Mouse (Mus musculus) c-Kit-positive CD71-negative TER-119-negative erythroid progenitor cells, embryonic 14.5 days (primary cell): ENCODE measurements around the gene Rabgef1.
"Not testable (repeated sequence)": the region's sequence is repeated elsewhere in the genome, so short reads cannot be mapped to it uniquely, and the experiment has no call there.

Experiments
- DNase-seq: peaks from one replicate; pipeline ENCODE4 v3.0.0-alpha.2; 2013; ENCODE audit warnings: low read depth

Gene Rabgef1

DNA sequence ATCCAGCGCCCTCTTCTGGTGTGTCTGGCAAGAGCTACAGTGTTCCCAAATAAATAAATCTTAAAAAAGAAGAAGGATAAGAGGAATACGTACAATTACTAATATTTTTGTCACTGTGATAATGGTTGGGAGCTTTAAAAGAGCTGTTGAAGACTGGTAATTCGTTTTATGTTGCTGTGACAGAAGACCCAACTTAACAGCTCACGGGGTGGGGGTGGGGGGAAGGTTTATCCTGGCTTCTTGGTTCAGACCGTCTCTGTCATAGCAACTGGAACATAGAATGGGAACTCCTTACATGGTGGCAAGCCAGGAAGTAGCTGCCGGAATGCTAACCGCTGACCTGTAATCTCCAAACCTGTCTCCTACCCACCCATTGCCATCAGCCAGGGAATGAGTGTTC lies 45.2 kb downstream of the Rabgef1 start, which contains the start of gene Tmem248:
TSS of gene Tmem248 (plus strand) at position 301 of the 400 bp plus-strand sequence.
- no peak for DNase-seq

DNA sequence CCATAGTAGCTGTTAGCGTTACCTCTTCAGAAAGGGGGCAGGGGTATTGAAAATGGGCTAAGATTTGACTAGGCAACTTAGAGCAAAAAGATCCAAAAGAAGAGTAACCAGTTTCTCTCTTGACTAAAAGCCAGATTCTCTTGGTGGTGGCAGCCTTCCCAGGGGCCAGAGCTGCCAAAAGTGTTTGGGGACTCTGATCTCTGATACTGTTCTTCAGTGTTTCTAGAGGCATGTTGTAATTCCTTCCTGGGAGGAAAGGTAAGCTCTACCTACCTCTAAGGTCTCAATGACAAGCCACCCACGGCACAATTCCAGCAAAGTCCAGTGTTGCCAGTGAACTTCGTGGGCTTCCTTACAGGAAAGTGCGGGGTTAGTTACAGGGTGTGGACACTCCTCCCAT lies 45.8 kb downstream of the Rabgef1 start:
- no peak for DNase-seq

DNA sequence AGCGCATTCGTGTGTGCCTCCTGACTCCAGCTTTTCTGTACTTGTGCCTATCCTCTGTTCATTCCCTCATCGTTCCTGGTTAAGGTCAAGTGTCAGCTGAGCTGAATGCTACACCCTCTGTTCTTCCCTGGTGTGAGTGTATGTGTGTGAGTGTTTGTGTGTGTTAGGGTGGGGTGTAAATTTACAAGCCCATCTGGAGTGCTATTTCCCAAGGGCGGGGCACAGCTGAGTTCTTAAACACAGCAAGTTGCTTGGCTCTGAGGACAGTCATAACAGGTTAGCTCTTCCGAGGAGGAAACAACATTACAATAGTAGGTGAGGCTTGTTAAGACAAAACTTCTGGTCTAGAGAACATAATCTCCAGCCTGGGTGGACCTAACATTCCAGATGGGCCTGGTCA lies 46.7 kb downstream of the Rabgef1 start:
- no peak for DNase-seq

DNA sequence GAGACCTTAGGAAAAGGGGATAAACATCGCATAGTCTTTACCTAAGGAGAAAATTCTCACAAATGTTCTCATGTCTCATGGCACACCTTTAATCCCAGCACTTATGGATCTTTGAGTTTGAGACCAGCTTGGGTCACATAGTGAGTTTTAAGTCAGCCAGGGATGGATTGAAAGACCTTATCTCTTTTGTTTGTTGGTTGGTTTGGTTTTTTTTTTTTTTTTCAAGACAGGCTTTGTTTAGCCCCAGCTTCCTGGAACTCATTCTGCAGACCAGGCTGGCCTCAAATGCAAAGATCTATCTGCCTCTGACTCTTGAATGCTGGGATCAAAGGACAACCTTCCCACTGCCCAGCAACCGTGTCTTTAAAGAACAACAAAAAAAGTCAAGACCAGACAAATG lies 49.7 kb downstream of the Rabgef1 start:
- no peak for DNase-seq

DNA sequence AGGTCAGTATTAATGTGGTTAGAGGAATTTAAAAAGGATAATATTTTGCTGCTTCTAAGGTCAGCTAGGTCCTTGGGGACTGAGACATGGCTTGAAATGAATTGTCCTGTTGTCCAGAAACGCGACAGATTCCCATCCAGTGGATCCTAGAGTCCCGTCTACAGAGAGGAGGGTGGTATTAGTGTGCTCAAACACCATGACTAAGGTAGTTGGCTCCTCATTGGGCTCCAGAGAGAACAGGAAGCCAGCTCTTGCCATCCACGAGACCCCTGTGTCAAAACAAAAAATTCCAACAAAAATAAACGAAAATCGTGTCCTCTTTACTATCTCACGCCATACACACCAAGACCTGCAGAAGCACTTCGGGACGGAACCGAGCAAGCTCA lies 50.2 kb downstream of the Rabgef1 start:
- no peak for DNase-seq

DNA sequence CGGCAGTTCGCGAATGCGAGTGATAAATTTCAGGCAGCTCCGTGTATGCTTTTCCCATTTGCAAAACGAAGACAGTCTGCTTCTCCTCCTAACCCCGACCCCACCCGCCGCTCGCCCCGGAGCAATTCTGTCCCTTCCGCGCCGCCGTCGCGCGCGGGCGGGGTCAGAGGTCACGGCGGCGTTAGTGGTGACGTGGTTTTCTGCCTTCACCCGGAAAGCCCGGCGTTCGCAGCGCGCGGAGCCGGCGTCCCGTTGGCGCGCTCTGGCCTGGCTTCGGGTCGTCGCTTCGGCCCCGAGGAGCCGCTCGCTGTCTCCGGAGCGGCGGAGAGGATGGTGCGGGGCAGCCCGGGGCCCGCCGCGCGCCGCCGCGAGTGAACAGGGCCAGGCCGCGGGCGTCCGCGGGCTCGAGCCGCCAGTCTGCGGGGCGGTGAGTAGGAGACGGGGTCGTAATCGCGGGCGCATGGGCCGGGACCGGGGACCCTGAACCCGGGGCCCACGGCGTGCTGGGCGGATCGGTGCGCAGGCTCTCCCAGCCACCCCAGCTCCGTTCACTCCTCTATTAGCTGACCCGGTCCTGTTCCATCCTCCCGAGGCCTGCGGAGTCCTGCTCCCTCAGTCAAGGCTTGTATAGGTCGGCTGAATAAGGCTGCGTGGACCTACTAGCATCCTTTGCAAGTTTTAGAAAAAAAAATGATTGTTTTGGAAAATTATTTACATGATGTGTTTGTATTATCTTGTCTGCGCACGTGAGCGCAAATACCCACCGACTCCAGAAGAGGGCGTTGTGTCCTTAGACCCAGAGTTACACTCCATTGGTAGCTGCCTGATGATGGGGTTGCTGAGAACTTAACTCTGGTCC lies 50.8 kb downstream of the Rabgef1 start:
- DNase-seq, result peak; percentile 84

DNA sequence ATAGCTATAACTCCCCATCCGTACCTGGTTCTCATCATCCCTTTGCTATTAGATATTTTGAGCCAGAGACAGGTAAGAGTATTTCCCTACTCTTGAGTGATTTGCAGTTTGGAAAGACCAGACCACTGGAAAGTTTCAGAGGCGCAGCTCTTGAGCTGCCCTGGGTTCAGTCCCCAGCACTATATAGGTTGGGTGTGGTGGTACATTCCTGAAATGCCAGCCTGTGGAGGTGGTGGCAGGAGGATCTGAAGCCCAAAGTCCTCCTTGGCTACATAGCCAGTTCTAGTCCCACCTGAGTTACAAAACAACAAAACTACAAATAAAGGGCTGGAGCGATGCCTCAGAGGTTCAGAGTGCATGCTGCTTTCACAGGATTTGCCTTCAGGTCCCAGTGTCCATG lies 55.2 kb downstream of the Rabgef1 start:
- no peak for DNase-seq

DNA sequence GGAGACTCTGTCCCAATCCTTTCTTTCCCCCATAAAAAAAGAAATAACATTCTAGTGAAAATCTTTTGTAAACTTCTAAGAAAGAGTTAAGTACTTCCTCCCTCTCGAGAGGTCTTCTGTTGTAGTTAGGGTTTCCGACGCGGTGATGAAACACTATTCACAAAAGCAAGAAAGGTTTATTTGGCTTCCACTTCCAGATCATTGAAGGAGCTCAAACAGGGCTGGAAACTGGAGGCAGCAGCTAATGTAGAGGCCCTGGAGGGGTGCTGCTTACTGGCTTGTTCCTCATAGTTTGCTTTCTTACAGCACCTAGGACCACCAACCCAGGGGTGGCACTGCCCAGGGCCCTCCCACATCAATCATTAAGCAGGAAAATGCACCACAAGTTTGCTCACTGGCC lies 56.5 kb downstream of the Rabgef1 start:
- no peak for DNase-seq

DNA sequence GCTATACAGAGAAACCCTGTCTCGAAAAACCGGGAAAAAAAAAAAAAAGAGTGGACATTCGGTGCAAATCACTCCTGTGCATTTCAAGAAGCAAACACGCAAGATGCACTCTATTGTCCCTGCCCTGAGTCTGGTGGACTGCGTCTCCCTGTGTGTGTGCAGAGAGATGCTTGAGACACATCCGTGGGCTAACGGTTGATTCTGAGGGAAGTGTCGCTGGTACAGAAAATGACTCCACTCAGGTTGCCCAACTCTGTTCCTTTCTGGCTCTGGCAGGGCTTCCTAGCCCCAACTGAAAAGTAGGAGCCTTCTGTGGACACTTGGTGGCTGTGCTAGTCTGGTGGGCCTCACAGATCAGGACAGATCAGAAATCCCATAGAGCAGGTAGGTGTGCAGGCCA lies 64.7 kb downstream of the Rabgef1 start:
- no peak for DNase-seq

DNA sequence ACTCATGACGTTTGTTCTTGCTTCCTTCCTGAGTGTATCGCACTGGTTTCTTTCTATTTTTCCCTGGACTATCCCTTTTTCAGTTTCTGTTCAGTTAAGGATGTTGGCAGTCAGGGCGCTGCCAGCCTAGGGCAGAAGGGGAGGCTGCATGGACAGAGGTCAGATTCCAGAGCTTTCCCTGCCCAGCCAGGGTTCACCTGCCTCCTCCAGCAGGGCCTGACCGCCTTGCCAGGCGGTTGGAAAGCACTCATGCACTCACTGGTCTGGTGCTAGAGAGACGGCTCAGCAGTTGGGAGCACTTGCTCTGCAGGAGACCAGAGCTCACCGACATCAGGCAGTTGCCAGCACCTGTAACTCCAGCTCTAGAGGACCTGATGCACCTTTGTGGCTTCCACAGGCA lies 67.6 kb downstream of the Rabgef1 start:
- no peak for DNase-seq

DNA sequence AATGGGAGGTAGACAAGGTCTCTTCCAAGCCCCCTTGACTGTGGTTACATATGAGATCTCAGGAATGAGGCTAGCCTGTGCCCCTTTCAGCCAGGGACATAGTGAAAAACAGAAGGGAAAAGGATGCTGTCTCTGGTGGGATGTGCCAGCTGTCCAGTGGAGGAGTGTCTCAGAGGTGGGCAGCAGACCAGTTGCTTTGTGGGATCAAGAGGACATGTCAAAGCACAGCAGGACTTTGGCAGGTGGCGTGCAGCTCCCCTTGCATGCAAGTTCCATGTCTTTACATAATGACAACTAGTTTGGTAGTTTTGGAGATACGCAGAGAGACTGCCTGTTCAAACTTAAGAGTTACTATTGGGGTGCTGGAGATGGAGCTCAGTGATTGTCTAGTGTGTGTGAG lies 68.3 kb downstream of the Rabgef1 start:
- no peak for DNase-seq

DNA sequence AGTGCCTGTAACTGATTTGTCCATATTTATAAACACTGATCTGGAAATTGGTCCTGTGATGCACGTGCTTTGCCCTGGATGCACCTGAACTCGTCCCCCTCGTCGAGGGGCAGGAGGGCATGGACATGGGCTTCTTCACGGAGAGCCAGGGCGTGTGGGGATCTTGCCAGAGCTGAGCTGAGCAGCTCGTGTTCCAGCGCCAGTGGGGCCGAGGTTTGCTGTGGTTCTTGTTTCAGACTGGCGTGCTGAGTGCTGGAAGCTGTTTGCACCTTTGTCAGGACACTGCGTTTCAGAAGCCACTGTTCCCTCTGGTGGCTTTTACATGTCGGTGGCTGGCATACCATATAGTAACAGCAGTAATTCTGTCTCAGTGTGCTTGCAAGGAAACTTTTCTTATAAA lies 69.8 kb downstream of the Rabgef1 start:
- no peak for DNase-seq

DNA sequence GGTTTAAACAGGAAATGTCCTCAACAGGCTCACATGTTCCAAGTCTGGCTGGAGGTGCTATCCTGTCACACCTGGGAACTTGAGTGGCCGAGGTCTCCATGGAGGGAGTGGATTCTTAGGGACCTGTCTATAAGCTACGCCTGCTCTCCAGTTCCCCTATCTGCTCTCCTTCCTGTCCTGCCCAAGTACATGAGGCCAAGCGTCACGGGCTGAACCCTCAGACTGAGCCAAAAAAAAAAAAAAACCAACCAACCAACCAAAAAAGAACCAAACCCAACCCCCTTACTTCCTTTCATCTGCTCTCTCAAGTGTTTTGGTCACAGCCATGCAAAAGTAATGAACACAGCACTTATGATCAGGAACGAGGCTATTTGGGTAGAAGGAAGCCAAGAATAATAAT lies 76.2 kb downstream of the Rabgef1 start:
- DNase-seq, result no peak

DNA sequence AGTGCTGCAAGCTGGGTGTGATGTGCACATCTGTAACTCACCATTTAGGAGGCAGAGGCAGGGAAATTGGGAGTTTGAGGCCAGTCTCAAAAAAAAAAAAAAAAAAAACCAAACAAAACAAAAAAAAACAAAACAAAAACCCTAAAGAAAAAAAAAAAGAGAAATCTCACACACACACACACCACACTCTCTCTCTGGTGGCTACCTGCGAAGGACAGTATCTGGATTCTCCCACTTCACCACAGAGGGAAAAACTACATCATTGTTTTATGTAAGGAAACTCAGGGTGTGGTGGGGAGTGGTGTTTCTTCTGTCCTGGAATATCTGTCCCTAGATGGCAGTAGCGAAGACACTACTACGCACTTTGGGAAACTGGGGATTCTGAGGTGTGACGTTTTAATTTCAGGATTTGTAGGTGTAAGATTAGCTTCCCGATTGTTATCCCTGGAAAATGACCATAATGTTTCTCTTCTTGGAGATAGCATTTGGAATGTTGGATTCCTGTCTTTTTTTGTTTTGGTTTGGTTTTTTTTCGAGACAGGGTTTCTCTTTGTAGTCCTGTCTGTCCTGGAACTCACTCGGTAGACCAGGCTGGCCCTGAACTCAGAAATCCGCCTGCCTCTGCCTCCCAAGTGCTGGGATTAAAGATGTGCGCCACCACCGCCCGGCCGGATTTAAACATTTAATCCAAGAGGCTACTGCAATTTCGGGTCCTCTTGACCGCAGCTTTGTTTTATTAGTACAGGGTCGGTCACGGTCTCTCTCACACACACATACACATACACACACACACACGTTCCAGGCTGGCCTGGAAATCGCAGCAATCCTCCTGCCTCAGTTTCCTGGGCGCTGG lies 82.8 kb downstream of the Rabgef1 start:
- no peak for DNase-seq

DNA sequence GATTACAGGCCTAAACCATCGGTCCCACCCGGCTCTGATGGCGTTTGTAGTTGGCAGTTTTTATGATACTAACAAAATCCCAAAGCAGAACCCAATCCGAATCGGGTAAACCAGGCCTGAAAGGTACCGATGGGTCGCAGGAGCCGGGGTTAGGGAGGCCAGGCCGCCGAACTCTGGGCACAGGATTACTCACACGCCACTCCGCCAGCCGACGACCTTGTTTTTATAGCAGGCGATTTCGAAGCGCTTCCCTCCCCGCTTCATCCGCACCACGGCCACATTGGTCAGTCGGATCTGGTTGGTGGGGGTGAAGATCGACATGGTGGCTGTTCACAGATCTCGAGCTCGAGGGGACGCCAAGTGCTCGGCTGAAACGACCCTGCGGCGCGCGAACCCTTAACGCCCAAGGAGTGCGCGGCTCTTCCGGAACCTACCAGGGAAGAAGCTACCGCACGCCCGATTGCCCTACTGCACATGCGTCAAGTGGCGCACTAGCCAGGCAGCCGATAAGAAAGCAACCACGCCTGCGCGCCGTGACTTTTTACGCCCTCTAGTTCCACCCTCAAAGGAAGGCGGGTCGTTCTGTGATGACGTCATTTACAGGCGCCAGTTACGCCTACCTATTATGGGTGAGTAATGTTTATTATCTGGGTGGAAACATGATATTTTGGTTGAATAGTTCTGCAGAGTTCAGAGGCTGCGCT lies 83.6 kb downstream of the Rabgef1 start, which contains the start of the genes Sbds and Tyw1:
TSS of gene Sbds (minus strand) at position 514 of the 704 bp plus-strand sequence.
TSS of gene Tyw1 (plus strand) at position 603 of the 704 bp plus-strand sequence.
- DNase-seq, result peak; percentile 99

DNA sequence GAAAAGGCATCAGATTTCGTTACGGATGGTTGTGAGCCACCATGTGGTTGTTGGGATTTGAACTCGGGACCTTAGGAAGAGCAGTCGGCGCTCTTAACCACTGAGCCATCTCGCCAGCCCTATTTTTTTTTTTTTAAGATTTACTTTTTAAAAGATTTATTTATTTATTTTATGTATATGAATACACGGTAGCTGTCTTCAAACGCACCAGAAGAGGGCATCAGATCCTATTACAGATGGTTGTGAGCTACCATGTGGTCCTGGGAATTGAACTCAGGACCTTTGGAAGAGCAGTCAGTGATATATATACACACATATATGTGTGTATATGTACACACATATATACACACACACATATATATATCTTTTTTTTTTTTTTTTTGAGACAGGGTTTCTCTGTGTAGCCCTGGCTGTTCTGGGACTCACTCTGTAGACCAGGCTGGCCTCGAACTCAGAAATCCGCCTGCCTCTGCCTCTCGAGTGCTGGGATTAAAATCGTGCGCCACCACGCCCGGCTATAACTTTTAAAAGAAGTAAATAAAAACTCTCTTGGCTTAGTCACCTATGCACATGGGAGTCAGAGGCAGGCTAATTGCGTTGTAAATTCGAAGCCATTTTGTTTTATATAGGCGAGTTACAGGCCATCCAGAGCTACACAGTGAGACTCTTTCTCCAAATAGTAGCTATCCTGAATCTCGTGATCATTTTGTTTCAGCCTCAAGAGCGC lies 84.4 kb downstream of the Rabgef1 start:
- not testable (repeated sequence) for DNase-seq

DNA sequence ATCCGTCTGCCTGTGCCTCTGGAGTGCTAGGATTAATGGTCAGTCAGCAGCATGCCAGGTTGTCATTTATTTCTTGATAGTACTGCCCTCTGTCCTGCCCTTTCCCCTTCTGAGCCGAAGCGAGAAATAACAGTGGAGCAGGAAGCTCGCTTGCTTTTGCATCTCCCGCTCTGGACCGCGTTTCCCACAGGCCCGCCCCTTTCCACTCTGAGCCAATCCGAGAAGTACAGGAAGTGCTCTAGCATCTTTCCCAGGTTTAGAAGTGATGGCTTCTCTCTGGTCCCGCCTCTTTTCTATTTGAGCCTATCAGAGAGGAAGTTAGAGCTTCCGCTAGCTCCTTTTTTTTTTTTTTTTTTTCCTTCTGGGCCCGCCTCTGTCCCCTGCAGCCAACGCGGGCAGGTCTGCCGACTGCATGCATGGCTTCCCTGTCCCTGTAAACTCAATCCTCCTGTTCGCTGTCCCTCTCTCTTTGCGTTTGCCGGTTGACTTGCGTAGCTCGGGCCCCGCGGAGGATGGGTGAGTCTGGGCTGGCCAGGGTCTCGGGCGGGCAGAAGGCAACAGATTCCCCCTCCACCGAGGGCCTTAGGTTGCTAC lies 85.2 kb downstream of the Rabgef1 start:
- peak; percentile 94 for DNase-seq

DNA sequence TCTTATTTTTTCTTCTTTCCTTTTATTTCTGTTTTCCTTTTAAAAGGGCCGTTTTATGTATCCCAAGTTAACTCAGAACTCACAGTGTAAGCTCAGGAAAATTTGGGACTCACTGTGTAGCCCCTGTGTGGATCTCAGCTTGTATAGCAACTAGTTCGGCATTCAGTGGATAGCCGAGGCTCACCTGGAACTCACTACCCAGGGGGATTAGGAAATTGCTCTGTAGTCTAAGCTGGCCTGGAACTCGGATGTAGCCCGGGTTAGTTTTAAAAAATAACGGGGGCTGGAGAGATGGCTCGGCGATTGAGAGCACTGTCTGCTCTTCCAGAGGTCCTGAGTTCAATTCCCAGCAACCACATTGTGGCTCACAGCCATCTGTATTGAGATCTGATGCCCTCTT lies 85.7 kb downstream of the Rabgef1 start:
- DNase-seq, result no peak

DNA sequence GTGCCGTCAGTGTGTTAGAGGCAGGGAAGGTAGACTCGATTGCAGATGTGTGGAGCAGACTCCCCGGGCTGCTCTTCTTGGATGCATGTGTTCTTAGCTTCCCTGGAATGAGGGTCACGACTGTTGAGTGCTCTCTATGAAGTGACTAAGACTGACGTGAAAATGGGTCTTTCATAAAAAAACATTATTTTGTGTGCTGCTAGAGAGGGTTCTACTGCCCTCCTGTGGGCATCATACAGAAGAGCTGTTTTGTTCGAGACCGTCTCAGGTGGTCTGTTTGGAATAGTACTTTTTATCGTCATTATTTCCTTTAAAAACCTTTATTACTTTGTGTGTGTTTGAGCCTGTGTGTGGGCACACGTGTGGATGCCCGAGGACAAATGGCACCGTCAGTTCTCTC lies 91.9 kb downstream of the Rabgef1 start:
- no peak for DNase-seq
